Mouse (Mus musculus) adrenal gland, postnatal 4 days (tissue): ENCODE data around the gene Alox12. TPM values are rescaled to one million over a fixed set of nuclear protein-coding genes. Genes with fewer than 3 reads are reported as not detected.

Experiments used
- DNase-seq, 2 experiments: peaks; one replicate each; pipeline ENCODE4 v3.0.0; 2021 to 2022; ENCODE audit warnings: low spot score in 2 of 2, mixed read lengths in 2 of 2
- total RNA-seq, 2 experiments: library from RNA; stranded (reverse); gene quantifications; 2 replicates each; pipeline ENCODE4 v1.2.3; 2021

The Alox12 gene
- total RNA-seq, 2 experiments from 2014 or later = 3.4 to 3.7 TPM

- peak; percentile 68 to 83 for DNase-seq
Measured at GRCm38 (mm10) chr11:70220731-70221602, 34.2 kb downstream of the Alox12 start, which contains the start of gene Slc16a13. TSS of gene Slc16a13 (minus strand) at chr11:70221064.

DNA sequence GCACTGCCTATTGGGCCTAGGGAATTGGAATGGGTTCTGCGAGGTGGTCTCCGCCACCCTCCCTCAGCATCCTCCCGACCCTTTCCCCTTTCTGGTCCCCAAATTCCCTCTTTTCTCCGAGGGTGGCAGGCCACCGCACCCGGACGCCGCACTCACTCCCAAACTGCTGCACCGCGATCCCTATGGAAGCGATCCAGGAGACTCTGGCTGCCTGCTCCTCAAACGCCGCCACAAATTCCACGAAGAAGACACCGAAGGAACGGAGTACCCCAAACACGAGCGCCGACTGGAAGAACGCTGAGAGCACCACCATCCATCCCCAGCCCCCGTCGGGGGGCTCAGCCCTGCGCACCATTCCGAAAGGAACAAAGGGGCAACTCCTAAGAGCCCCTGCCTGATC is 34.8 kb downstream of the Alox12 start:
- DNase-seq = no peak

DNA sequence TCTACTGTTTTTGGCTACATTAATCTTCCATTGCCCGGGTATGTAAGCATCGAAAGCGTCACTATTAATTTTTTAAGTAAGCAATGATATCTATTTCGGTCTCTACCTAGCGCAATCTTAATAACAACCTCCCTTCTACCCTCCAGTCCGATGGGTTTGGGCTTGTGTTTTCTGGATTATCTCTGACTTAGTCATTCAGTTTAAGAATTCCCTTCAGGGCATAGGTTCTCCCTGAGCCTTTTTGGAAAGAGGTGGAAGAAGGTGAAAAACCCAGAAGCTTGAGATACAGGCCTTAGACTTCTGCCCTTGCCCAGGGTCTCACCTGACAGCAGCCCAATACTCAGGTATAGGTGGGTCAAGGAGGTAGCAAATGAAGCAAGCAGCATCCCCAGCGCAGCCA is 35.3 kb downstream of the Alox12 start:
- no peak for DNase-seq

- DNase-seq = no peak
Measured at GRCm38 (mm10) chr11:70218741-70219470, 36.2 kb downstream of the Alox12 start.

GRCm38 (mm10) chr11:70218039-70218438 is 37.1 kb downstream of the Alox12 start:
- no peak for DNase-seq

DNA sequence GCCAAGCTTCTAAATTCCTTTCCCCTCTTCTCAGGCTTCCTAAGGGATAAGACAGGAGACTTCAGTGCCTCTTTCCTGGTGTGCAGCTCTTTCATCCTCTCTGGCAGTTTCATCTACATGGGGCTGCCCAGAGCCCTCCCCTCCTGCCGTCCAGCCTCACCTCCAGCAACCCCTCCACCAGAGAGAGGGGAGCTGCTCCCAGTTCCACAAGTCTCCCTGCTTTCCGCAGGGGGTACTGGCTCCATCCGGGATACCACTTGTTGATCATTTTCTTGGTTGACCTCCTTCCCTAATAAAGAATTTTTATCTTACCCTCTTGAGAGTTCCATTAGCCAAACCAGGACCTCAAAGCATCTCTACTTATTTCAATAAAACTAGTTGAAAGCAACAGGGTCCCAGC is 39.0 kb downstream of the Alox12 start:
- no peak for DNase-seq

- no peak for DNase-seq
Measured at GRCm38 (mm10) chr11:70215301-70215700, 39.9 kb downstream of the Alox12 start.

- DNase-seq = no peak
Measured at GRCm38 (mm10) chr11:70214856-70215209, 40.3 kb downstream of the Alox12 start.

DNA sequence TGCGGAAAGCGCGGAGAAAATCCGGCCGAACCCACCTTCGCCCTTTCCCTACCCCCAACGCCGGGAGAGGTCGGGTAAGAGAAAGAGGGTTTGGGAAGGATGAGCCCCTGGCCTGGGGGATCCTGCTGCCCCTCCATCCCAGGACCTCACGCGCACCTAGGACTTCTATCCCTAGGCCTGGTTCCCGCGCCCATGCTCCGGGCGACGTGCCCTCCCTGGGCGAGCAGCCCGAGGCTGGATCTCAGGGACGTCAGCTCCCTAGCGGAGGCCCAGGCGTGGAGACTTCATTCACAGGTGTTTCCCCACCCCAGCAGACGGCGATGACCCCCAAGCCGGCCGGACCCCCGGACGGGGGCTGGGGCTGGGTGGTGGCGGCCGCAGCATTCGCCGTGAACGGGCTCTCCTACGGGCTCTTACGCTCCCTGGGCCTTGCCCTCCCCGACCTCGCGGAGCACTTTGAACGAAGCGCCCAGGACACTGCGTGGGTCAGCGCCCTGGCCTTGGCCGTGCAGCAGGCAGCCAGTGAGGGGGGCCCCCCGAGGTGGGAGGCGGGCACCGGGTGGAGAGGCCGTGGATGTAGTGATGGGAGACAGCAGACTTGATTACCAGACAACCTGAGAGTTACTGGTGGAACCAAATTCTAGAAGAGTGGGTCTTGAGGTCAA is 40.8 kb downstream of the Alox12 start:
- no peak for DNase-seq

DNA sequence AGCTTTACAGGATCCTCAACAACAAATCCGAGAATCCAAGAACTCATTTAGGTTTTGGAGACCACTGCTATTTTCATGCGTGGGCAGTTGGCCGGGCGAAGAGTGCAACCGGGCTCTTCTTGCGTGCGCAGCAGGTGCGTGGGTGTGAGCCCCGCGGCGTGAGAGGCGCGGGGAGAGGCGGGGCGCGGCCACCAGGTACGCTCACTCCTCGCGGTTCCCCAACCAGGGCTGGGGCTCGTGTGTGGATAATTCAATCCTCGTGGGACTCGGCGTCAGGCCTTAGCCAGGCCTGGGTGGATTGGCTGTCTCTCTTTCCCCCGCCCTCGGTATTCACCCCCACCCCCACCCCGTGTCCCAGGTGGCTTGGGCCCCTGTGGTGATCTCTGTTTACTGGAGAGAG is 41.4 kb downstream of the Alox12 start:
- no peak for DNase-seq

- no peak for DNase-seq
Measured at GRCm38 (mm10) chr11:70212896-70213295, 42.3 kb downstream of the Alox12 start.

DNA sequence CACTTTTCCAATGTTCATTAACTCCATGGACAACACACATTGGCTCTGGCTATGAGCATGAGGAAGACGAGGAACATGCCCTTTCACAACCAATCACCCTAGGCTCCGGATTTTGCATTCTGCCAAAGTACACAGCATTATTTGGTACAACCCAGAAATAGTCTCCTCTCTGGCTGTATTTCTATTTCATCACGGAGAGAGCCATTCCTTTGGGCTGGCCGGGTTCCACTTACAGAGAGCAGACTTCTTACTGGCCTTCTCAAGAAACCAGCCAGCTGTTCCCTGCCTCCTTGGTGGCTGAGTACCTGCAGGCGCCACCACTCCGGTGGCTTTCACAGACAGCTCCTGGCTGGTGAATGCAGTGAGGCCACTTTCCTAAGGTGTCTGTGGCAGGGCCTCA is 42.7 kb downstream of the Alox12 start, which contains the start of gene Slc16a11:
Slc16a11 (plus strand) TSS at position 330 of the 400 bp plus-strand sequence.
- no peak for DNase-seq

DNA sequence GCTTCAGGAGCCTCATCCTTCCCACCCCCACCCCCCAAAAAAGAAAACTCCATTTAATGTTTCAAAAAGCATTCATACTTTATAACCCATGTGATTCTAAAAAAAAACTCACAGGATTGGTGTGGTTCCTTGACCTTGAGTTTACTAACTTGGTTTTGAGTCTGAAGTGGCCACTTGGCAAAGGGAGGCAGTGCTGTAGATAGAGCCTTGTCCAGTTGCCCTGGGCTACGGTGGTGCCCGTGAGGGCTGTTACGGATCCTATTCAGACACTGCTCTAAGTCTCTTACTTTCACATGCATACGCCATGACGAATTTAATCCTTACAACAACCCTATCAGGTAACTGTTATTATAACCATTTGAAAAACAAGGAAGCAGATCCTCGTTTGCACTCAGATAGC is 43.2 kb downstream of the Alox12 start:
- DNase-seq = no peak

DNA sequence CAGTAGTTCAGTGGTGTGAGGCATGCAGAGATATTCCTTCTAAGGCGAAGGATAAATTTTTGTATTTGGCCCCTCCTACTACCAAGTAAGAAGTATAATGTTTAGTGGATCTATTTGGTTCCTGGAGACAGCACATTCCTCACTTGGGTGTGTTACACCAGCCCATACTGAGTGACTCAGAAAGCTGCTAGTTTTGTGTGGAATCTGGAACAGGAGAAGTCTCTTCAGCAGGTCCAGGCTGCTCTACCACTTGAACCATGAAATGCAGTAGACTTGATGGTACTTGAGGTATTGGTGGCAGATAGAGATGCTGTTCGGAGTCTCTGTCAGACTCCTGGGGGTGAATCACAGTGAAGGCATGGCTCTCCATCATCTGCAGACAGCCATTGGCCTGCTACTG is 44.5 kb downstream of the Alox12 start:
- no peak for DNase-seq

DNA sequence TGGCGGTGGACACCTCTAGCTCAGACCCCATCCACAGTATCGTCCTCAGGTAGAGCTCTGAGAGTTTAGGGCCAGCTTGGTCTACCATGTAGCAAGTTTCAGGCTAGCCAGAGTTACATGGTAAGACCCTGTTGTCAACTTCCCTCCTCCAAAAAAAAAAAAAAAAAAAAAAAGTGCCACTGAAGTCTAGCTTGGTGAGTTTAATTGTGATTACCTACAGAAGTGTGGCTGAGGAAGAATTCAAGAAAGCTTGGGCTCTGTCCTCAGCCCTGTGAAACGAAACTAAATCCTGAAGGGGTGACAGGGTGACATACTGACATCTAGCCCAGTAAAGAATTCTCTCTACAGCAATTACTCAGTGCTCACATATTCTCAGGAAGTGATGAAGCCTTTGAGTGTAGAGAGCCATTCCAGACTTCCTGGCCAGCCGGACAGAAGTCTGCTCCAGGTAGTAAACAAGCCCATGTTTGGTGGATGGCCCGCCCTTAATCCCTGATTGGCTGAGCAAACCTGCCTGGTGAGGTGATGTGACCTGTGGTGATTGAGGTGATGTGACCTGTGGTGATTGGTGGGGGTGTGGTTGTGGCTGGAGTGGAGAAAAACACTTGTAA is 46.3 kb downstream of the Alox12 start:
- DNase-seq = no peak

DNA sequence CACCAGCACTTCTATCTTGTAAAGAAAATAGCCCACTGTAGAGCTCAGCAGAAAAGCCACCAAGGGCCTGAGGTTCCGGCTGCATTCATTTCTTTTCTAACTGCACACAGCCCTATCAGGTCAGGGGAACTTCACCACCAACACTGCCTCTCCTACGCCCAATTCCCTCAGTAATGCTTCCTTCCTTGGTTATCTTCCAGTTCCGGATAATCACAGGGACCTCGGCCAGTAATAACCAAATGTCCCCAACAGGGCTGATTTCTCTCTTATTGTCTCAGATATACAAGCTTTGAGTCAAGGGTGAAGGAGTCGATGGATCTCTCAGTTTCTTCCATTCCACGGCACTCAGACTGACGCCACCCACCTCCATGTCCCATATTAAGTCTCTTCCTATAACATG is 47.9 kb downstream of the Alox12 start:
- no peak for DNase-seq

GRCm38 (mm10) chr11:70206801-70207200 is 48.4 kb downstream of the Alox12 start:
- DNase-seq = no peak

DNA sequence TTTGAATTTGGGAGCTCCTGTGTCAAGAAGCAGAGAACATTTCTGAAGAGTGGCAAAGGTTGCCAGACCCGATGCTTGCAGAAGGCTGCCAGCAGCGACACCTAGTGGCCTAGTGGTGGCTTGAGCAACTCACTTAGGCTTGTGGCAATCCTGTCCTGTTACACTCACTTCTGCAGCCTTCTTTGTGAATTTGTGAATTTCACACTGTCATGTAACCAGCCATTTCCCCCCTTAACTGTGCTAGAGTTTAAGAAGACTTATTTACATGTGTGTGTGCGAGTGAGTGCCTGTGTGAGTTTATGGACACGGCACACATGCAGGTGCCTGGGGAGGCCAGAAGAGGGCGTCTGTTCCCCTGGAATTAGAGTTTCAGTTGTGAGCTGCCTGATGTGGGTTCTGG is 53.5 kb downstream of the Alox12 start:
- peak; percentile 56 to 76 for DNase-seq

DNA sequence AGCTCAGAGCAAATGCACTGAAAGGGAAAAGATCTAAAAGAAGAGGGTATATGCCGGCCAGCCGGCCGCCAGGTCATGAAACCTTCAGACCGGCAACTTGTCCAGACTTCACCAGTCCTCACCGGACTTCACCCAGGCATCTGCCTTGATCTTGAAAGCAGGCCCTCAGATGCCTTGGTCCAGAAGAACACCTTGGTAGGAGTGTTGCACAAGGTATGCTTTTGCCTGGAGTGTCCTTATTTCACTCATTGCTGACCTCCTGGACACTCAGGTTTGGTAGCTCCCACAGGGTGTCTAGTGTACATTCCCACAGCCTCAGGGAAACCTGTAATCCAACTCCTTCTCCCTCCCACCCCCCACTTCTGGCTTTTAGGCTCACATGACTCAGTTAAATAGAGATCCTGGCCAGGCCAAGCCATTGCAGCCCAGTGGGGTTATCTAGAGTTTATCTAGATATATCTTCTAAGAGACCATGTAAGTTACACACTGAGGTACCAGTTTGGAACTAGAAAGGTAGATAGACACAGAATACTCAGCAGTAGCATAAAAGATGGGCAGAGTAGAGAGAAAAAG is 55.0 kb downstream of the Alox12 start:
- DNase-seq = no peak

DNA sequence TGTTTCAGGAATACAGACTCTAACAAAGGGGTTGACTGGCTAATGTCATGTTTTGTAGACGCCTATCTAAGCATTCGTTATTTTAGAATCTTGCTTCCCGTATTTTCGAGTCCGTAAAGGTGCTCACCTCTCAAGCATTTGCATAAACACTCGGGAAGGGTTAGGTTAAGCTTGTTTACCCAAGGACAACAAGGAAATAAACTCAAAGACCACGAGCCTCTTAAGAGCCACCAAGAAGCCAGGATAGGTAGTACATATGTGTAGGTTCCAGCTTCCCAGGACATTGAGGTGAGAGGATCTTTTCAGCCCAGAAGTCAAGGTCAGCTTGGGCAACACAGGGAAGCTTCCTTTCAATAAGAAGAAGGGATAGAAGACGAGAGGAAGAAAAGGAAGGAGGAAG is 56.0 kb downstream of the Alox12 start:
- DNase-seq = no peak

GRCm38 (mm10) chr11:70198332-70198731 is 56.8 kb downstream of the Alox12 start:
- DNase-seq = no peak
